Mouse (Mus musculus): ENCODE results near the gene Vmn2r60. TPM values are rescaled to one million over a fixed set of nuclear protein-coding genes. Genes with fewer than 3 reads are reported as not detected.
"Not testable (repeated sequence)": the region's sequence is repeated elsewhere in the genome, so short reads cannot be mapped to it uniquely, and the experiment has no call there.

Vmn2r60 gene
- polyA plus RNA-seq (2014; fragmentation: Nextera tagmentation; extraction: Ambion mirVana): not detected in 2 replicates

DNA sequence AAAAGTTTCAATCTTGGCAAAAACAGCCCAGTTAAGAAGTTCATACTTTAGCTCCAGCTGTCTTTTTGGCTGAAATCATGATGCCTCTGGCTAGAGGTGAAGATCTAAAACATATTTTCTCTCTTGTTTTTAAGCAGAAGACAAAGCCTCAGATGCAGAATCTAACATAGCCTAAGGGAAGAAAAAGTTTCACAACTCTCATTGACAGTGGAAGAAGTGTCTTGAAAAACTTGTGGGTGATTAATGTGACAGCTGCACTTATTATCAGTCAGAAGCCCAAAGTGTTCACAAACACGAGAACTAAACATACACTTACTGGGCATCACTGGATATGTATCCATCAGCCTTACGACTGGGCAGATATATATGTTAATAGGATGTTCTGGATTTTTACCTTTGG is at the start of gene Vmn2r60:
Gene Vmn2r60 (plus strand): TSS at position 301 of the 400 bp plus-strand sequence.
- DNase-seq (ENCODE audit: low spot score): no peak
- Histone ChIP-seq H3K27ac (ENCODE audit: low read depth, low read length) (no peak within 1 kb of the TSS), H3K4me1 (ENCODE audit: control insufficient read depth, insufficient read depth, low read length) (no peaks in the 10 kb centered on the region), H3K4me2 (ENCODE audit: low read depth) (no peak within 1 kb of the TSS), H3K27me3 (ENCODE audit: control insufficient read depth, insufficient read depth, low read length) (no peaks in the 10 kb centered on the region), H3K9ac (ENCODE audit: low read length) (no peak within 1 kb of the TSS), H3K9me3 (ENCODE audit: control insufficient read depth, low read length) (no peaks in the 10 kb centered on the region; the same call in 1 of the 2 replicates), H3K36me3 (ENCODE audit: control insufficient read depth, insufficient read depth, low read length) (no peaks in the 10 kb centered on the region), H3K4me3 (ENCODE audit: low read depth, low read length) (no peak within 1 kb of the TSS)
- no peak for ATAC-seq (ENCODE audit: insufficient read depth, low FRiP score, low TSS enrichment)
- 73% methylated on average over 2 of the region's 2 CpGs for WGBS

DNA sequence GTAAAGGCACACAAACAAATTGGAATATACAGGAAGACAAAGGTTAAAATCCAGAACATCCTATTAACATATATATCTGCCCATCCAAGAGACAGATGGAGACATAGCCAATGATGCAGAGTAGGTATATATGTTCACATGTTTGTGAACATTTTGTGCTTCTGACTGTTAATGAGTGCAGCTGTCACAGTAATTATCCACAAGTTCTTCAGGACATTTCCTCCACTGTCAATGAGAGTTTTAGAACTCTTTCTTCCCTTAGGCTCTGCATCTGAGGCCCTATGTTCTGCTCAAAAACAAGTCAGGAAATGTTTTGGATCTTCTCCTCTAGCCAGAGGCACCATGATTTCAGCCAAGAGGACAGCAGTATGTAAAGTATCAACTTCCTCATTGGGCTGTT is 48.6 kb upstream of the Vmn2r60 start, which contains the start of gene Vmn2r59:
Gene Vmn2r59 (minus strand): TSS at position 101 of the 400 bp plus-strand sequence.
- no peaks in the 10 kb centered on the region for H3K36me3 ChIP-seq (ENCODE audit: control insufficient read depth, insufficient read depth, low read length)
- no peak within 1 kb of the TSS for H3K4me3 ChIP-seq (ENCODE audit: low read depth, low read length)
- ATAC-seq (ENCODE audit: insufficient read depth, low FRiP score, low TSS enrichment) (no peak), DNase-seq (ENCODE audit: low spot score) (no peak)
- H3K27me3 ChIP-seq (ENCODE audit: control insufficient read depth, insufficient read depth, low read length): no peaks in the 10 kb centered on the region
- no peak within 1 kb of the TSS for H3K27ac ChIP-seq (ENCODE audit: low read depth, low read length)
- no peaks in the 10 kb centered on the region for H3K4me1 ChIP-seq (ENCODE audit: control insufficient read depth, insufficient read depth, low read length)
- H3K4me2 ChIP-seq (ENCODE audit: low read depth): no peak within 1 kb of the TSS
- no peak within 1 kb of the TSS for H3K9ac ChIP-seq (ENCODE audit: low read length)
- H3K9me3 ChIP-seq (ENCODE audit: control insufficient read depth, low read length): peaks cover 4% of the 10 kb centered on the region; the same call in 1 of the 2 replicates

DNA sequence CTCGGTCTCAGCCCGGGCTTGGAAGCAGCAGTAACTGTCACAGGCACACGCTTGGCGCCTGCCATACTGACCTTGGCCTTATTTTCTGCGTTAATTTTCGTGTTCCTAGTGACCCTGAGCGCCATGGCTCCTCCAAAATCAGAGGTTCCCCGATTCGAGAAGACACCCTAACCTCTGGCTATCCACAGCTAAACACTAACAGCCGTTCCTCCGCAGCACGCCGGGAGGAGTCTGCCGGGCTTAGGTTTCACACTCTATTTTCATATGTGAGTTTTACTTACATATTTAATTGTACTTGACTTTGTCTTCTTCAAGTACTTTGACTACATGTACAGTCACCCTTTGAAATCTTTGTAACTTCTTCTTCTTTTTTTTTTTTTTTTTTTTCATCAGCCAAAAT is 509 bp upstream of the Vmn2r60 start:
- not testable (repeated sequence) for H3K9ac ChIP-seq (ENCODE audit: low read length); H3K27ac ChIP-seq (ENCODE audit: low read depth, low read length); H3K36me3 ChIP-seq (ENCODE audit: control insufficient read depth, insufficient read depth, low read length); H3K4me2 ChIP-seq (ENCODE audit: low read depth); H3K4me3 ChIP-seq (ENCODE audit: low read depth, low read length); H3K4me1 ChIP-seq (ENCODE audit: control insufficient read depth, insufficient read depth, low read length); ATAC-seq (ENCODE audit: insufficient read depth, low FRiP score, low TSS enrichment); H3K27me3 ChIP-seq (ENCODE audit: control insufficient read depth, insufficient read depth, low read length); H3K9me3 ChIP-seq (ENCODE audit: control insufficient read depth, low read length); DNase-seq (ENCODE audit: low spot score)
- WGBS: 80% methylated on average over 13 of the region's 14 CpGs

Other genes with a start within 250 kb of the Vmn2r60 start
- gene Vmn2r58, start 235.1 kb upstream of the Vmn2r60 start, polyA plus RNA-seq (2014; fragmentation: Nextera tagmentation; extraction: Ambion mirVana): not detected in 2 replicates
- not detected in 2 replicates for gene Vmn2r59, start 48.7 kb upstream of the Vmn2r60 start, polyA plus RNA-seq (2014; fragmentation: Nextera tagmentation; extraction: Ambion mirVana)
- not detected in 2 replicates for gene Vmn2r61, start 152.3 kb downstream of the Vmn2r60 start, polyA plus RNA-seq (2014; fragmentation: Nextera tagmentation; extraction: Ambion mirVana)